Mouse (Mus musculus) kidney, postnatal 4 days (tissue): ENCODE data around the gene Gm20604.

ENCODE experiments used
- DNase-seq, 2 experiments: peaks; one replicate each; pipeline ENCODE4 v3.0.0; 2021; ENCODE audit warnings: mixed read lengths in 2 of 2

The Gm20604 gene

GRCm38 (mm10) chr12:102758403-102758756 lies at the start of gene Gm20604:
Gene Gm20604, minus strand, starts transcription at chr12:102758672.
- no peak for DNase-seq

- no peak for DNase-seq
These were observed 41.1 kb upstream of the Gm20604 start for GRCm38 (mm10) chr12:102799528-102799927.

GRCm38 (mm10) chr12:102787927-102788326 lies 29.5 kb upstream of the Gm20604 start:
- no peak for DNase-seq

GRCm38 (mm10) chr12:102785593-102785985 lies 27.1 kb upstream of the Gm20604 start:
- no peak for DNase-seq

- DNase-seq: no peak
These were observed 26.6 kb upstream of the Gm20604 start for GRCm38 (mm10) chr12:102784899-102785592.

GRCm38 (mm10) chr12:102782841-102783240 lies 24.4 kb upstream of the Gm20604 start:
- no peak for DNase-seq

GRCm38 (mm10) chr12:102779452-102779851 lies 21.0 kb upstream of the Gm20604 start:
- DNase-seq: peak; percentile 36 to 44

GRCm38 (mm10) chr12:102778151-102778550 lies 19.7 kb upstream of the Gm20604 start:
- no peak for DNase-seq

- no peak for DNase-seq
These were observed 17.6 kb upstream of the Gm20604 start for GRCm38 (mm10) chr12:102776035-102776434.

GRCm38 (mm10) chr12:102772676-102773075 lies 14.2 kb upstream of the Gm20604 start:
- no peak for DNase-seq

GRCm38 (mm10) chr12:102771601-102772000 lies 13.1 kb upstream of the Gm20604 start:
- no peak for DNase-seq

GRCm38 (mm10) chr12:102769000-102769399 lies 10.5 kb upstream of the Gm20604 start:
- DNase-seq: no peak

- no peak for DNase-seq
These were observed 5.2 kb upstream of the Gm20604 start for GRCm38 (mm10) chr12:102763696-102764095.

GRCm38 (mm10) chr12:102761668-102762067 lies 3.2 kb upstream of the Gm20604 start:
- DNase-seq: no peak

GRCm38 (mm10) chr12:102758936-102759335 lies 464 bp upstream of the Gm20604 start:
- DNase-seq: peak in 1 of 2 experiments; percentile 14

GRCm38 (mm10) chr12:102757689-102758402 lies 626 bp downstream of the Gm20604 start, which contains the start of the genes Gm28051, Gon7 and Ubr7:
Gene Gm28051, minus strand, starts transcription at chr12:102757765.
Gene Gon7, minus strand, starts transcription at chr12:102757803.
Gene Ubr7, plus strand, starts transcription at chr12:102757967.
- DNase-seq: peak; percentile 96 to 98

GRCm38 (mm10) chr12:102757055-102757688 lies 1.3 kb downstream of the Gm20604 start:
- peak in 1 of 2 experiments; percentile 89 for DNase-seq

GRCm38 (mm10) chr12:102756304-102756703 lies 2.2 kb downstream of the Gm20604 start:
- DNase-seq: peak; percentile 61 to 67

GRCm38 (mm10) chr12:102748256-102748655 lies 10.2 kb downstream of the Gm20604 start:
- DNase-seq: no peak

GRCm38 (mm10) chr12:102744839-102745238 lies 13.6 kb downstream of the Gm20604 start:
- DNase-seq: no peak

GRCm38 (mm10) chr12:102743589-102744574 lies 14.6 kb downstream of the Gm20604 start, which contains the start of the genes Moap1 and Tmem251:
Gene Moap1, minus strand, starts transcription at chr12:102743661.
Gene Tmem251, plus strand, starts transcription at chr12:102743762.
- peak; percentile 91 to 94 for DNase-seq

GRCm38 (mm10) chr12:102743036-102743588 lies 15.4 kb downstream of the Gm20604 start:
- DNase-seq: no peak
